Mouse (Mus musculus) monocyte, adult 2 months (primary cell): ENCODE measurements around the gene Cars.
A peak's percentile ranks its signal among the peaks of the same experiment; 100 is the strongest.
"Not testable (repeated sequence)": the region's sequence is repeated elsewhere in the genome, so short reads cannot be mapped to it uniquely, and the experiment has no call there.

ENCODE experiments used
- DNase-seq, 2 experiments: peaks; one replicate each; pipeline ENCODE4 v3.0.0; 2022; ENCODE audit warnings: low spot score in 2 of 2, low read depth in 1 of 2

The Cars gene

DNA sequence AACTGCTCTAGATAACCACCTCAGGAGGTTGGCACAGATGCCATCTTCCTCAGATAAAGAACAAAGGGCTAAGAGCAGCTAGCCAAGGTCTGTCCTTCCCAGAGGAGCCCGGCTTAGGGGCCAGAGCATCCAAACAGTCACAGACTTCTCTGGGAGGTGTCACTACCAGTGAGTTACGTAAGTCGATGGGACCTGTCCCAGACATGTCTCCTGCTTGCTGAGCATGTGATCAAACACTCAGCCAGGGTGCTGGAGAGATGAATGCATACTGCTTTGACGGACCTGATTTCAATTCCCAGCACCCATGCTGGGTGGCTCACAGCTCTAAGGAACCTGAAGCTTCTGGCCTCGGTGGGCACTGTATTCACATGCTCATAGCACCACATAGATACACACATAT lies 12.3 kb downstream of the Cars start:
- DNase-seq, result no peak

DNA sequence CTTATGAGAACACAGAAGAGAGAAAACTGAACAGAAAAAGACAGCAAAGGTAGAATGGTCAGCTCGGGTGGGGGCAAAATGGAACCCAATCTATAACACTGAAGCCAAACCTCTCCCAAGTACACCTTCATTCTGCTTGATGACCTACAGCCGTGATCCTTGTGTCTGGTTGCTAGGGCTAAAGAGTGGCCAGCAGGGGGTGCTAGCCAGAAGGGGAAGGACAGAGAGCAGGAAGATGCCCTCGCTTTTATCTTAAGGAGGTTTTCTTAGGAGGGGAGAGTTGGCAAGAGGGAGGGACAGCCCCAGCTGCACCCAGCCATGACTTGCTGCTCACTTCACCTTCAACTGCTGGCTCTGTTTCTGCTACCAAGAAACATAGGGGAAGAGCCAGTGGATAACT lies 15.9 kb downstream of the Cars start:
- DNase-seq, result peak in 1 of 2 experiments; percentile 45

DNA sequence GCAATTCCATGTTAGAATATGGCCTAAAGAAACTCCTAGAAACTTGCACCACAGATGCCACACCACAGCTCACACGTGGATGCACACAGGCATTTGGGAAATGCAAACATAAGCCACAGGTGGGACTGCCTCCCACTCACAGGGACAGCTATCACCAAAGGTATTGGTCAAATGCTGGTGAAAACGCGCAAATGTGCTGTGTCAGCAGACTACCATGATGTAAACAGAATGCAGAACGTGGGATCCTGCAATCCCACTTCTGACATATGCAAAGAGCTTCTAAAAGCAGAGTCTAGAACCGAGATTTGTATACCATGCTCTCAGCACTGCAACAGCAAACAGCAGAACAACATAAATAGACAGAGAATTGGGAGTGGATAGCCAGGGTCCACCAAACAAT lies 16.9 kb downstream of the Cars start:
- no peak for DNase-seq

DNA sequence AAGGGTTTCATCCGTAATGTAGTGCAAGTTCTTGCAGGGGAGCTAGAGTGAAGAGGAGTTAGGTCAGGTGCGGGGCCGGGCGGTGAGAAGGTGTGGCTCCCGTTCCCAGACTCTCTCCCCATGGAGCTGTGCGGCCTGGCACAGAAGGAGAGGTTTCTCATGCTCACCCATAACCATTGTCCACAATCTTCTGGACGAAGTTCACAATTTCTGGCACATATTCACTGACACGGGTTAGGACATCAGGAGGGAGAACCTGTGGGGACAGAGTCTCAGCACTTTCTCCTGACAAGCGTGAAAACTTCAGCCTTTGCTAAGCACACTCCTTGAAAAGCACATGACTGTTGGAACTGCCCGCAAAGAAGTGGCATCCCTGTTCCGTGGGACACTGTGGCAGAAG lies 24.1 kb downstream of the Cars start:
- DNase-seq, result no peak

DNA sequence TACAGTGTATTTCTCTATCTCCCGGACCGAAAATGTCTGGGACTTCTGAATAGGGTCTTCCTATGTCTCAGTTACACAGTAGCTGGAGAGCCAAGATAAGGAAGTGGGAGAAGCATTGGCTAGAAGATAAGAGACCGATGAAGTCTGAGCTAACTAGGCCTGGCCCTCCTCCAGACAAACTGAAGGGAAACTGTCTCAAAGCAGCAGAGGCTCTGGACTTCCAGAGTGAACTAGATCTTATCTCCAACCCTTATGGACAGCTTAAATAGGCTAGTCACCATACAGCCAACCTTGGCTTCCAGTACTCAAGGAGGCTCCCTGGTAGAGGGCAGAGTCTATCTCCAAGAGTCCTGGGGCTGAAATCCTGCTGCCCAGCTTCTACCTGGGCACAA lies 34.2 kb downstream of the Cars start:
- no peak for DNase-seq

DNA sequence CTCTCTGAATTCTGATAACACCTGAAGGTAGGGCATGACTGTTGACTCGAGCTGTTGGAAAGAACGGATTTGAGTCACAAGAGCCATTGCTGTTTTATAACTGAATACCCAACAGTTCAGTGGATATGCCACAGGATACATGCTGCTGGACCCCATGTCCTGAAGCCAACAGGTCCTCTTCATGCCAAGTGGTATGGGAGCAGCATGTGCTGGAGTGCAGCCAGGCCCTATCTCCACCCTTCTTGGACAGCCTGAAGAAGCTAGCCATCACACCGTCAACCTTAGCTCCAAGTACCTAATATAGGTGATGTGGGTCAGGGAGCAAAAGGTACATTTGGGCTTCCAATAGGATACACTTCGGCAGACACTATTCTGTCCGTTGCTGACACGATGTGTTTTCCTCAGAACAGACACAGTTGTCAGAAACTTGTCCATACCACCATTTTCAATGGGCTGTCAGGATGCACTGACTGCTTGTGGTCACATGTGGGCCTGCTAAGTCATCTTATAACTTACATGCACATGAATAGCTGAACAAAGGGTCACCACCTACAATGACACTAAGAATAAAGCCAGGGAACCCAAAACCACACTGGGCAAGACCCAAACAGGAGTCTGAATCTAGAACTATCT lies 34.8 kb downstream of the Cars start:
- DNase-seq, result no peak

DNA sequence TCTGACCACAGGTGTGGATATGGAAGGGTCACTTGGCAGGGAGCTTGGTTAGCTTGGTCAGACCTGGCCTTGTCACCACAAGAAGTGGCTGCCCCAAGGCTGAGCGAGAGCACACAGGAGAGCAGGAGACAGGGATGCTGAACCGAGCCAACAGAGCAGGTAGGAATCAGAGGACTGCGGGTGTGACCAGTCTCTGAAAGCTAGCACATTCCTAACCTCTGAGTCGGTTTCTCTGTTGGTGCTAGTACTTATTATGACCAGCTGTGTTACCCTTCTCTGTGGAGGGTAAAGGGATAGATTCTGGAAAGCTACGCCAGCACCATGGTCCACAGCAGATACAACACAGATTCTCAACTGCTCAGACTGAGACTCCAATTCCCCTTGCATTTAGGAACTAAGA lies 36.1 kb downstream of the Cars start:
- DNase-seq, result no peak

DNA sequence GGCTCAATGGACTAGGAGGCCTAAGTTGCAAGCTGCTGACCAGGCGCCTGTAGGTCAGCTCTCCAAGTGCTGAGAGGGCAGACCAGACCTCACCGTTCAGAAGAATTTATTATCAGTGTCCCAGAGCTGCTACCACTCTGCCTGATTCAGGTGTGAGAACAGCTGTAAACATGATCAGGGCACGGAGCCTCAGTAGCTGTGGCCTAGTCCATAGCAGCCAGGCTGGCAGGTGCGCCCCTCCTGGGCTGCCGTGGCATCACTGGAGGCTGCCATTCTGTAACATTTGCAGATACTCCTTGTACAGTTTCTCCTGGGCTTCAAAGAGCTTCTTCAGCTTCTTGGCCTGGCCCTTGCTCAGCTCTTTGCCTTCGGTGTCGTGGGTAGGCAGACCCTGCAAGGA lies 42.3 kb downstream of the Cars start:
- no peak for DNase-seq

DNA sequence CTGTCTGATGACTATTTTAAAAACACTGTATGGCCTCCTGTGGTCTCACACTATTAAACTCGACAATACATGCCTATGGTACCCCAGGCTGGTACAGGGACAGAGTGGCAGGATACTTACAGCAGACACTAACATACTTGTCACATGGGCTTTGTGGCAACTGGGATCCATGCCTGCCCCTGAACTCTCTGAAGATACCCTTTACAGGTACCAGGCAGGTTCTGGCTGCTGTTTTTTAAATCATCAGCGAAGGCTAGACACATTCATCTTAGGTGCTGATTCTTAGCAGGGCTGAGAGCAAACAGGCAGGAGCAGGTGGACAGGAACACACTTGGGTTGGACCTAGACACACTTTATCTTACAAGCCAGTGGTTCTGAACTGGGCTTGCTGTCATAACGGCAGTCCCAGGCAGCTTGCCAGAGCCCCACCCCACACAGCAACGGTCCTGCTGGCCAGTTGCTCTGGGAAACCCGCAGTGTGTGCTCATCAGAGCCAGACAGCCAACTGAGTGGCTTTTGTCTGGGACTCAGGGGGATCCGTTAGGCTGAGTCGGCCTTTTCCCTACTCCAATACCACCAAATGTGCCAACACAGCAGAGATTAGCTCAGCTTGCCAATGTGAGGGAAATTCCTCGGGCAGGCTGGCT lies 42.8 kb downstream of the Cars start:
- no peak for DNase-seq

DNA sequence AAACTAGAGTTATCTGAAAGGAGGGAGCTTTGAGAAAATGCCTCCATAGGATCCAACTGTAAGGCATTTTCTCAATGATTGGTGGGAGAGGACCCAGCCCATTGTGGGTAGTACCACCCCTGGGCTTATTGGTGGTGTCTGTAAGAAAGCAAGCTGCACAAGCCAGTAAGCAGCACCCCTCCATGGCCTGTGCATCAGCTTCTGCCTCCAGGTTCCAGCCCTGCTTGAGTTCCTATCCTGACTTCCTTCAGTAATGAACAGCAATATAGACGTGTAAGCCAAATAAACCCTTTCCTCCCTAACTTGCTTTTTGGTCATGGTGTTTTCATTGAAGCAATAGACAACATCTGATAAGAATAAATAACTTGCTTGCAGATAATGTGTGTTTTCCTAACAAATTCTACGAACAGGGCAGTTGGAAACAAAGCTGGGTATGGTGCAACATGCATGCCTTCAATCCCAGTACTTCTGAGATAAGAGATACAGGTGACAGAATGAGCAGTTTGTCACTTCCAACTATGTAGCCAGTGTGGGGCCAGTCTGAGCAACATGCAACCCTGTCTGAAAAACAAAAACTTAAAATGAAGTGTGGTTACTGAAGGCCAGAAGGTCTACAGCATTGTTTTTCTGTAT lies 50.2 kb downstream of the Cars start:
- DNase-seq, result no peak

DNA sequence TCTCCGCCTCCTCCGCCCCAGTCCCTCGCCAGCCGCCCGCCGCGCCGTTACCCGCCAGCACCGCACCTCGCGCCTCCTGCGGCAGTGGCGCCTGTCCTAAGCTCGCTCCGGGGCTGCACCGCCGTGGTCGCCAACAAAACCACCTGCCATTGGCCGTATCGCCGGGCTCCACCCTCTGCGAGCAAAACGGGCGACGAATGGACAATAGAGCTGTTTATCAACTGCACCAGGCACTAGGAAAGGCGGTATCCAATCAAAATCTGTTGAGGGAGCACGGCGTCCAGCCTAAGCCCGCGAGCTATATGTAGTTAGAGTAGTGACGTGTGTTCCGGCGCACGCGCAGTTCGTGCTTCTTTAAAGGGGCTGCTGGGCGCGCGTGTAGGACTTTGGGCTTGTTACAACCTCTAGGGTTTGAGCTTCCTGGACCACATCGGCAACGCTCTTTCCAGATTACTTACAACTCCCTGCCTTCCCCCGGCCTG lies 50.9 kb downstream of the Cars start, which contains the start of gene Nap1l4:
Gene Nap1l4 (minus strand): TSS at position 131 of the 482 bp plus-strand sequence.
- peak; percentile 98 to 99 for DNase-seq

DNA sequence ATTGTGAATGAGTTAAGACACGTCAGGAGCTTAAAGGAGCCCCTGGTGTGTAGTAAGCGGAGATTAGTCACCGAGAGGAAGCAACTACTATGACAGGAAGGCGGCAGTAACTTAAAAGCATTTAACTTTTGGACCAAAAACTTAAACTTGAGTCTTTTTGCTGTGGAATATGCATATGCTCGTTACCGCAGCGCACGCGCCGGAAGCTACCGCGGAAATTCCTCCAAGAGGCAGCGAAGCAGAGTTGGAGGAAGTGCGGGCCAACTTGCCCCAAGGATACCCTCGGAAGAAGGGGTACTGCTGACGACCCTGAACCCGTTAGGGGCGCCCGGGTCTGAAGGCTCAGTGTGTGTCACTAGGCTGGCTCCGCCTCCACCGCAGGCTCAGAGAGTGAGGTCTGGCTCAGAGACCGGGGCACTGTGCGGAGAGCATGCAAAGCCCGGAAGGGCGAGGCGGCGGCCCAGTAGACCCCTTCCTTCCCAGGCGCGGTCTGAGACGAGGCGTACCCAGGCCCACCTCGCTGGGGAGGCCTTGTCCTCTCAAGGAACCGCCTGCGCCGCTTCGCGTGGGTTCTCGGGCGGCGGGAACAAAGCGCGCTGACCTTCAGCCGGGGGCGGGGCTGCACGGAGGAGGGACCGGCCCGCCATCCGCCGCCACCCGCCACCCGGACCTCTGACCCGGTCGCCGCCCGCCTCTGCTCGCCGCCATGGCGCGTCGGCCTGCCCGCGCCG lies 51.5 kb downstream of the Cars start:
- DNase-seq, result peak; percentile 48 to 58

DNA sequence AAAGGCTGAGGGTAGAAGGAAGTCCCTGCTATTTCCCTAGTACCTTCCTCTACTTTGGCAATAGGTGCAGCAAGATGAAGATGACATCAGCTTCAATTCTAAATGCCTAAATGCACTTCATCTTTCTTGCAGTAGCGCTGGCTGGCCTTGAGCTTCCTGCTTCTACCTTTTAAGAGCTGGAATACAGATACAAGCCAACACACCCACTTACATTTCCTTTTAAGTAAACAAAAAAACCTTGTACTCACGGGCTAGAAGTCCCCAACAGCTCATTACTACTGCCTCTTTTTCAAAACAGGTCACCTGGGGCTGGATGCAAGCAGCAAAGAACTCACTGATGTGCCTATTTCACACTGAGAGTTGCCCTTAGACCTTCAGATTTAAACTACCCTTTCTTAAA lies 53.3 kb downstream of the Cars start:
- DNase-seq, result no peak

DNA sequence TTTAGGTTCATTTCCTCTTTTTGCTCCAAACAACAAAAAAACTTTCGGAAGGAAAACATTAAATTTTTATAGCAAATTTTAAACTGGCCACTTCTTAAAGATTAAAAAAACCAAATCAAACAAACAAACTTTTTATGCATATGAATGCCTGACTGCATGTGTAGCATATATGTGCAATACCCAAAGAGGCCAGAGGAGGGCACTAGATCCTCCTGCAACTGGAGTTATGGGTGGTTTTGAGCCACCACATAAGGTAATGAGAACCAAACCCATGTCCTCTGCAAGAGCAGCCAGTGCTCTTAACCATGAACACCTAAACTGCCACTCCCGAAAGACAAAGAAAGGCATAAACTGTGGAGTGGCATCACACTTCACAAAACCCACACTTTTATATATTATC lies 55.5 kb downstream of the Cars start:
- DNase-seq, result peak; percentile 16

DNA sequence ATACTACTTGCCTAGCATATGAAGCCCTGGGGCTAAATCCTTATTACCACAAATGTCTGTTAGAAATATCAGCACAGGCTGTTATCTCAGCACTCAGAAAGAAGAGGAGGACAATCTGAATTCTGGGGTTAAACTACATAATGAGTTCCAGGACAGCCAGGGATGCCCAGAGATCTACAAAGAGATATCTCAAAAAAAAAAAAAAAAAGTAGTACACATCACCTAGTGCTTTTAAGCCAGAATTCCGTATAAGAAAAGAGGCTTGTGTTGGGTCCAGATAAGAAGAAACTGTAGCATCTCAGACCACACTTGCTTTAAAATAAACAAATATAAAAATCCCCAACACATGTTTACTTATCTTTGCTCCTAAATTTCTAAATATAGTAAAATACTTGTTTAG lies 61.2 kb downstream of the Cars start:
- no peak for DNase-seq

DNA sequence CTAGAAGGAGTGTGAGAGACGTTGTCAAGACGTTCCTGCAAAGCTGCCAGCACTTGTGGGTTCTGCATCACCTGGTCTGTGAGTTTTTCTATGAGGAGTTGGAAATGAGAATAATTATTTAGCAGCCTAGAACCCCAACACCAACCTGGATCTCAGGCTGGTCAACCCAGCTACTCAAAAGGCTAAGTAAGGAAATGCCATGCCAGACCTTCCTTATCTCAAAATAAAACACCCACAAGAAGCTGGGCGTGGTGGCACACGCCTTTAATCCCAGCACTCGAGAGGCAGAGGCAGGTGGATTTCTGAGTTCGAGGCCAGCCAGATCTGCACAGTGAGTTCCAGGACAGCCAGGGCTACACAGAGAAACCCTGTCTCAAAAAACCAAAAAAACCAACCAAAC lies 61.7 kb downstream of the Cars start:
- DNase-seq, result not testable (repeated sequence)

DNA sequence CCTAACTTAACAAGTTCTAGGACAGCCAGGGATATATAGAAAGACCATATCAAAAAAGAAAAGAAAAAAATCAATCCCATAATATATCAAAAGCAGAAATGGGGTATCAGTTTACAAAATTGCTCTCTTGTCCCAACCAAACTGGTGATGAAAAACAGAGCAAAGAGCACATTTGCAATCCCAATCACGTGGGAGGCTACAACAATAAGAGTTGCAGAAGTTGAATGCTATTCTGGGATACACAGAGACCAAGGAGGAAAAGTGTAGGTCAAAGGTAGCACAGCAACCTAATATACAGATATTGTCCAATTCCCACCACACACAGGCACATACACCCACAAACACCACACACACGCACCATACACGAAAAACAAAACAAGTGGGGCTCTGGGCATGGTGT lies 63.6 kb downstream of the Cars start:
- no peak for DNase-seq

DNA sequence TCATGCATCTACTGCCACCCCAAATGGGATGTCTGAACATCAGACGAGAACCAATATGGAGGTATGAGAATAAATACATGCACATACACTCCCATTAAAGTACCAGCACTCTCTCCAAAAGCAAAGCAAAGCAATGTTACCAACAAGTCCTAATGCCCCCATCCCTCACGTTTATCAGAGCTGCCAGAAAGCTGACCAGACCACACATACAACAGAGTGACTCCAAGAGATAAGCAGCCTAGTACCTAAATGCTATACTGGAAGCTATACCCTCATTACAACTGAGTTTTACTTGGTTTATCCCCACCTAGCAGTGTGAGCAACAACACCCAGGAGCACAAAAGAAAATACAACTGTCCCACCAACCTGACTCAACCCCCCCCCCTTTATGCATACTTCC lies 66.6 kb downstream of the Cars start:
- DNase-seq, result no peak

DNA sequence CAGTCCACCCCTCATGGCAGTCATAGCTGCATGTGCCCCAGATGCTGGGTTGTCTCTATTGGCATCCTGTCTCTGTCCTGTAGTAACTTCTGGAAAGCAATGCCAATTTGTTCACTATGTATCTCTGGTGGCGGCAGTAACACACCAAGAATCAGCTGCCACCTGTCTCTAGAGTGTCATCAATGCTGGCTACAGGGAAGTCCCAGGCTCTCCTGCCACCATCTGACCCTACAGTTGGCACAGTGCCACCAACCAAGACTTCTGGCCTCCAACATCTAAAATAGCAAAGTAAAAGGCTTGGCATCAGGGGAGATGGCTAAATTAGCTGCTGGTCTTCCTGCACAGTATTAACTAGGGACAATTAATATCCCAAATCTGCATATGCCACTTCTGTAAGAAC lies 67.5 kb downstream of the Cars start:
- DNase-seq, result no peak

DNA sequence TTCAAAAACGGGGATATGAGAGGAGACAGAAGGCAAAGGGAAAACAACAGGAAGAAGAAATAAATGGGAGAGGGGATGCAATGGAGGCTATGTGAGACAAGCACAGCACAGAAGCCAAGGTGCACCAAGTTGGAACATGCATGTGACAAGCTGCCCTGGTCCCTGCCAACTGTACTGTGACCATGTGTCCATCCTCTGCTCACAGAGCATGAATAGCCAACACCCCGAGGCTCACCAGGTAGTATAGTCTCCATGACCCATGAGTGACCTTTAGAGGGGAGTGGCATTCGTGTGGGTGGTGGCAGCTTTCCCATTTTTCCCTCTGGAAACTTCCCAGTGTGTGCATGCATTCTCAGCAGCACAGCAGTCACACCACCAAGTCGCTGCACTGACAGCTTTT lies 80.6 kb downstream of the Cars start:
- DNase-seq, result no peak

DNA sequence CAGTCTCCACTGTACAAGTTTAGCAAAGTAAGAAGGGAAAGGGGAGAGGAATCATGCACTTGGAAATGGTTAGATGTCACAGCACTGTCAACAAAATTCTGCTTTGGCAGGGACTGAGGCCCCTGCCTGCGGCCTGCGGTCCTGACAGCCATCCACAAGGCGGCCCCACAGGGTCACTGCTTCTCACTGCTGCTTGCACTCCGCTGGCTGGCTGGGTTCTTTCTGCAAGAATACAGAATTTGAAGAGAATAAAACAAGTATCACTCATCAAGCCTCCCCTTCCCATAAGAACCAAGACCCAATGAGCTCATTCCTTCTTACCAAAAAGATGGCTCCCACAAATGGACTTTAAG lies 85.5 kb downstream of the Cars start:
- no peak for DNase-seq
